Mouse (Mus musculus) cortical plate, adult 2 months (tissue): Measurements from ENCODE around the gene Rasip1. TPM values are rescaled to one million over a fixed set of nuclear protein-coding genes. Genes with fewer than 3 reads are reported as not detected.
"Not testable (repeated sequence)": the region's sequence is repeated elsewhere in the genome, so short reads cannot be mapped to it uniquely, and the experiment has no call there.

Source experiments
- H3K27ac ChIP-seq: fragments of 200-500 bp; 2 replicates; pipeline ENCODE4 v1.5.1; 2012; ENCODE audit warnings: low read length, control low read depth, inconsistent platforms; ENCODE audit not compliant: insufficient read depth
- H3K4me1 ChIP-seq: fragments of 200-500 bp; 2 replicates; pipeline ENCODE4 v1.6.1; 2011; ENCODE audit warnings: low read length; ENCODE audit not compliant: control insufficient read depth, insufficient read depth
- H3K4me3 ChIP-seq: fragments of 200-500 bp; 2 replicates; pipeline ENCODE4 v1.5.1; 2011; ENCODE audit warnings: mild to moderate bottlenecking, low read length, control low read depth; ENCODE audit not compliant: insufficient read depth
- CTCF ChIP-seq: fragments of 200-500 bp; IDR thresholded peaks from 2 replicates; pipeline ENCODE4 v1.5.1; 2011; ENCODE audit warnings: mild to moderate bottlenecking, control low read depth, low read length; ENCODE audit not compliant: insufficient read depth; ENCODE audit errors: extremely low read depth
- POLR2A ChIP-seq: fragments of 200-500 bp; IDR thresholded peaks from 2 replicates; pipeline ENCODE4 v1.6.1; 2011; ENCODE audit warnings: mild to moderate bottlenecking, low read length, control low read depth; ENCODE audit not compliant: insufficient read depth; ENCODE audit errors: extremely low read depth
- polyA plus RNA-seq: library from polyadenylated mRNA; depleted of rRNA; stranded (reverse); fragments of >200 nt; gene quantifications from 2 replicates; pipeline ENCODE4 v1.2.3, GENCODE M21; 2012

Gene Rasip1
- polyA plus RNA-seq, 1 experiment, result 6.9 TPM

DNA sequence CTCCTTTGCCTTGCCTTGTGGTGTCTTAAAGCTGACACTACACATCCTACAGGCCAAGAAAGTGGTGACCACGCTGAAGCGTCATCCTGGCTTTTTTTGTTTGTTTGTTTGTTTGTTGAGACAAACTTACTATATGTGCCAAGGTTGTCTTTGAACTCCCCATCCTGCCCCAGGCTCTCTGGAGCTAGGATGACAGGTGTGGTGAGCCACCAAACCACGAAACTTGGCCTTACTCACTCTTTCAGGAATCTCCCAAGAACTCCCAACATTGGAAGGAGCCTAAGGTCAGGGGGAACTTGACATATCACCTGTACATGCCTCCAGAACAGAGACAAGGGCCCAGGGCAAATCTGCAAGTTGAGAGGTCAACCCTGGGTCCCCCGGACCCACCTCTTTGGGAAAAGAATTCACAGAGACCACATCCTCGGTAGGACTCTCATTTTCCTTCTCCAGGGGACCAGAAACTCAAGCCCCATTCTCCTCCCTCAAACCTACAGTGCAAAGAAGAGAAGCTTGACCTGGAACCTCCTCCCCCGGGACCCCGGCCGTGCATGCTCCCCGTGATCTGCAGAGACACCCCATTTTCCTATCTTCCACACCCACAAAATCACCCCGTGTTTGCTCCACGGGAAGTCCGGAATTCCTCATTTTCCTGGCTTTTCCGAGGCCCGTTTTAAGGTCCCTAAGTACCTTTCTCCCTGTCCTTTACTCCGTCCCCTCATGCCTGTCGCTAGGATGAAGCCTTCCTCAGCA is 15.4 kb downstream of the Rasip1 start:
- no peak for TF ChIP-seq CTCF
- TF ChIP-seq POLR2A, result no peak
- peak overlapping the region; percentile 43 for H3K4me3 ChIP-seq
- no peaks in the 10 kb centered on the region; the same call in 1 of the 2 replicates for H3K4me1 ChIP-seq
- no peak overlapping the region for H3K27ac ChIP-seq

DNA sequence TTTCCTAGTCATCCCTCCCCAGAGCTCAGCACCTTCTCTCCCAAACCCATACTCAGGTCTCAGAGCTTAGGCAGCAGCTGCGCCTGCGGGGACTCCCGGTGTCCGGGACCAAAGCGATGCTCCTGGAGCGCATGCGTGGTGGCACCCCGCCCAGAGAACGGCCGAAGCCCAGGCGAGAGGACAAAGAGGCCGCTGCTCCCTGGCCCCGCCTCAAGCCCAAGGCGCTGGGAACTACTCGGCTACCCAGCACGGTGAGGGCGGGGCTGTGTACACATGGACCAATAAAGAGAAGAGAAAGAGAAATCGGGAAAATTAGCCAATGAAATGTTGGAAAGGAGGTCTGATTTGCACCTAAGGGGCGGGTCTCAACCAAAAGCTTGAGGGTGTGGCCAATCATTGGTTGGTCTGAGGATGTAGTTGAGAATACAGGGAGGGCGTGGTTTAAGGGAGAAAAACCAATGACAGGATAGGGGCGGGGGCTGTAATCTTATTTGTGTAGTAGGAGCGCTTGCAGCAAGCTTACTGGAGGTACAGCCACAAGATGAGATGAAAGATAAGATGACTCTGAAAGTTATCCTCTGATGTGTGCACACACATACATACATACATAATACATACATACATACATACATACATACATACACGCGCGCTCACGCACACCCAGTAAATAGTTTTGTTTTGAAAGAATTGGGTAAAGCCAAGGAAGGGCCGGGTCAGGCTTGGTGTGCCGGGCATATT is 16.3 kb downstream of the Rasip1 start:
- no peaks in the 10 kb centered on the region for H3K4me1 ChIP-seq
- no peak for TF ChIP-seq CTCF
- peak; percentile 64 for TF ChIP-seq POLR2A
- H3K27ac ChIP-seq, result 0 out of 2 replicates have a peak overlapping the region, but pooled peaks have one; percentile 33
- peak overlapping the region; percentile 43 for H3K4me3 ChIP-seq

DNA sequence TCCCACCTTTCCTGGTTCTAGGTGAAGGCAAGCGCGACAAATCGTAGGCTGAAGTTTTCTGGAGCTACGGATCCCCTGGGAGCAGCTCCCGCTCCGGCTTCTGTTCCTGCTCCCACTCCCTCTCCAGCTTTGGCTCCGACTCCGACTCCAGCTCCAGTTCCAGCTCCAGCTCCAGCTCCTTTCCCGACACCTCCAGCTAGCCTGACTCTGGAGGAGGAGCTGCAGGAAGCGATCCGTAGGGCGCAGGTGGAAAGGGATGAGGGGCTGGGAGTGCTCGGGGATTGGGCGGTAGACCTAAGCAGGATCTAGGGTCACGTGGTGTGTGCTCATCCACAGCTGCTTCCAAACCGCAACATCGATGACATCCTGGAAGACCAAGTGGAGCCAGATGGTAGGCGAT is 16.9 kb downstream of the Rasip1 start:
- Histone ChIP-seq H3K4me3 (peak overlapping the region; percentile 31), H3K27ac (peak overlapping the region; percentile 1; the same call in 1 of the 2 replicates), H3K4me1 (no peaks in the 10 kb centered on the region)
- TF ChIP-seq POLR2A (peak; percentile 81), CTCF (no peak)

DNA sequence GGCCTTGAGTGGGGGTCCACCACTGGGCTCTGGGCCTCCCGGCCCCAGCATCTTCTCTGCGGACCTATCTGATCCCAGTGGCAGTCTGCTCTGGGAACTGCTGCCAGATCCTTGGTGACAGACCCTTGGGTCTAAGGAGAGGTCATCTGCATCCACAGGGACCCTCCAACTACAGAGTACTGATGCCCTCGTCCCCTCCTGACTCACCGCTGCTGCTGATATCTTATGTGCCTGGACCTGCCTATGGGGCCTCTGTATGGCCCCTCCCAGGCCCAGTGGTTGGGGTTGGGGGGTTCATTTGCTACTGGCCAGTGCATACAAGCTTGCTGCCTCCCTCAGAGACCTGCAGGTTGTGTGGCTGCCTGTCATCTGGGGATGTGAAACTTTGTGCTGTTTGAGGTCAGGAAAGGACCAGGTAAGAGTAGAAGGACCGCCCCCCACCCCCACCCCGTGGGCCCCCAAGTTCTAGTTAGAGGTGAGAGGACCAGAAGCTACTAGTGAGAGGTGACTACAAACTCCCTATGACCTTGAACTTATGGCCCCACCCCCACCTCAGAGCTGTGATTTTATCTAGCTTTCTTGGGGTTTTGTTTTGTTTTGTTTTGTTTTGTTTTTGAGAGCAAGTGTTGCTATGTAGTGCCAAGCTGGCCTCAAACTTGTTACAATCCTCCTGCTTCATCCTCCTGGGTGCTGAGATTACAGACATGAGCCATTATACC is 17.7 kb downstream of the Rasip1 start:
- no peaks in the 10 kb centered on the region for H3K4me1 ChIP-seq
- H3K27ac ChIP-seq, result peak overlapping the region; percentile 1; the same call in 1 of the 2 replicates
- no peak for TF ChIP-seq POLR2A
- no peak for TF ChIP-seq CTCF
- peak overlapping the region; percentile 31 for H3K4me3 ChIP-seq

DNA sequence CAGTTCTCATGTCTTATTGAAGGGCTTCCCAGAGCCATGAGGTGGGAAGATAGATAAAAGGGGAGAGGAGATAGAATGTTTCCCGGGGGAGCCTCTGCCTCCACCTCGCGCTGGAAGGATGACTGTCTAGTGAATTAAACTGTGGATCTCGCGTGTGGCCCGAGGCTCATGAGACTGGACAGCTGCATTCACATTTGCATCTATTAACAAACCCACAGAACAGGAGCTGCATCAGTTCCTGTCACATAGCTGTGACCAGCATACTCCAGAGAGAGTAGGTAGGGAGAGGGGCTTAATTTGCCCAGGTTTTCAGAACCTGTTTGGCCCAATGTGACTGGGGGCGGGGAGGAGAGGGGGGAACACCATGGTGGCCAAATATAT is 18.3 kb downstream of the Rasip1 start:
- TF ChIP-seq CTCF (no peak), POLR2A (no peak)
- Histone ChIP-seq H3K27ac (no peak overlapping the region), H3K4me1 (no peaks in the 10 kb centered on the region), H3K4me3 (no peak overlapping the region)

DNA sequence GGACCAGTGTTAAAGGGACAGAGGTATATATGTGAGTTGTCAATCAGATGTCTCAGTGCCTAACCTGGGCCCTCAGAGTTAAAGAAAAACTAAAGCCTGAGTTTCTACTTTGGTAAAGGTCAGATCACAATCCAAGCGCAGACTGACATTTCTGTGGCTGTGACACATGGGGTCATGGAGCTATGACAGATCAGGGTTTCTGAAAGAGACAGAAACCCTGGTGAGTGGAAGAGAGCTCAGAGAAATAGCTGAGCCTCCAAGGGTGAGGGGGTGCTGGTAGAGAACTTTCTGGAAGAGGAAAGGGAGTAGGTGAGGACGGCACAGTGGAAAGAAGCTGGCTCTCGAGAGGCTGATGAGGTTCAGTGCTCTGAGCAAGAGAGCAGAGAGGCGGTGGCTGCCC is 19.4 kb downstream of the Rasip1 start:
- Histone ChIP-seq H3K4me1 (no peaks in the 10 kb centered on the region), H3K4me3 (no peak overlapping the region), H3K27ac (no peak overlapping the region)
- TF ChIP-seq POLR2A (no peak), CTCF (no peak)

DNA sequence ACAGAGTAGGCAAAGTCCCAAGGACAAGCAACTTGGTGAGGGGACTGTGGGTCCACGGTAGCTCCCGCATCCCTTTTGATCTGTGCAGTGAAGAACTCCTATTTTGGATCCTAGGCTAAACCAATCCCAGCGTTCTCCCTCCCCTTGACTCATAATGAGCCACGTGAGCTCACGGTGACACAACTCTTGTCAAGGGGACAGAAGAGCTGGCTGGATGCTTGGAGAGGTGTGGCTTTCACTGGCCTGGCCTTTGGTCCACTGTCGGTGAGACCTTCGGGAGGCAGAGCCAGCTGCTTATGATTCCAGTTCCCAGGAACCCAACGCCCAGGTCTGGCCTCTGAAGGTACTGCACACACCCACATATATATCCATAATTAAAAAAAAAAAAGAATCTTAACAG is 22.1 kb downstream of the Rasip1 start:
- TF ChIP-seq POLR2A (no peak), CTCF (no peak)
- Histone ChIP-seq H3K4me1 (no peaks in the 10 kb centered on the region), H3K4me3 (no peak overlapping the region), H3K27ac (no peak overlapping the region)

DNA sequence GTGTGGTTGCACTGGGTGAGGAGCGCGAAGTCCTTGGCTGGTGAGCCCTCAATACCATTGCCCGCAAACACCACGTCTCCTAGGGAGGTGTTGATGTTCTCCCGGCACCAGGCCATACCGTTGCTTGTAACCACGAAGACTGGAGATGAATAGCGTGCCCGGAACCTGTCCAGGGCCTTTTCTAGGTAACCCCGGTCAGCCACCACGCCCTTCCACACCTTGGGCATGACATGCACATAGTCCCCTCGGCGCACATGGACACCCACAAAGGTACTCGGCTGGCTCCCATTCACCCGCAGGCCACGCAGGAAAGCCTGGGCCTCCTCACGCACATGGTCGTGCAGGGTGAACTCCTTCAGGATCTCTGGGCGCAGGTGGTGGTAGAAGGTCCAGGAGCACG is 23.2 kb downstream of the Rasip1 start:
- H3K27ac ChIP-seq, H3K4me1 ChIP-seq, H3K4me3 ChIP-seq: not testable (repeated sequence)

DNA sequence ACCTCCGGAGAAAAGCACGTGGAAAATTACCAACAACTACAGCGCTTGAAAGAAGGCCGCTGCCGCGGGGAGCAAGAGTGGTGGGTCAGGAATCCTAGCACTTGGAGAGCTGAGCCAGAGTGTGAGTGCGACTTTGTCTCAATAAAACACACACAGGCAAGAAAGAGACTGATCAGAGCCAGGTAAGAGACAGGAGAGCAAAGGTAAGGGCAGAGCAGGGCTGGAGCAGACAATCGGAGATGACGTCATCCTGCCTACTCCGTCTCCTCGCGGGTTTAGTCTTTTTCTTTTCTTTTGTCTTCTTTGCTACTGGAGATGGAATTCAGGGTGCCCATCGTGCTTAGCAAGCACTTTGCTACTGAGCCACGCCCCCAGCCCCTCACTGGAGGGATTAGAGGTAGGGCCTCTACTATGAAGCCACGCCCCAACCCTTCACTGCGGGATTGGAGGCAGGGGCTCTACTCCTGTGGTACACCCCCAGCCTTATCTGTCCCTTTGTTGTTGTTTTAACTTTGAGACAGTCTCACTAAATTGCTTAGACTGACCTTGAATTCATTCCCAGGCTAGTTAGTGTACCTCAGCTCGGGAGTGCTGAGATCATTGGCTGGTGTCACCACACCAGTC is 27.2 kb downstream of the Rasip1 start:
- TF ChIP-seq POLR2A, result no peak
- TF ChIP-seq CTCF, result no peak
- no peak overlapping the region for H3K4me3 ChIP-seq
- no peak overlapping the region for H3K27ac ChIP-seq
- H3K4me1 ChIP-seq, result no peaks in the 10 kb centered on the region; the same call in 1 of the 2 replicates
